Mouse (Mus musculus): Measurements from ENCODE around the gene Col18a1.

DNA sequence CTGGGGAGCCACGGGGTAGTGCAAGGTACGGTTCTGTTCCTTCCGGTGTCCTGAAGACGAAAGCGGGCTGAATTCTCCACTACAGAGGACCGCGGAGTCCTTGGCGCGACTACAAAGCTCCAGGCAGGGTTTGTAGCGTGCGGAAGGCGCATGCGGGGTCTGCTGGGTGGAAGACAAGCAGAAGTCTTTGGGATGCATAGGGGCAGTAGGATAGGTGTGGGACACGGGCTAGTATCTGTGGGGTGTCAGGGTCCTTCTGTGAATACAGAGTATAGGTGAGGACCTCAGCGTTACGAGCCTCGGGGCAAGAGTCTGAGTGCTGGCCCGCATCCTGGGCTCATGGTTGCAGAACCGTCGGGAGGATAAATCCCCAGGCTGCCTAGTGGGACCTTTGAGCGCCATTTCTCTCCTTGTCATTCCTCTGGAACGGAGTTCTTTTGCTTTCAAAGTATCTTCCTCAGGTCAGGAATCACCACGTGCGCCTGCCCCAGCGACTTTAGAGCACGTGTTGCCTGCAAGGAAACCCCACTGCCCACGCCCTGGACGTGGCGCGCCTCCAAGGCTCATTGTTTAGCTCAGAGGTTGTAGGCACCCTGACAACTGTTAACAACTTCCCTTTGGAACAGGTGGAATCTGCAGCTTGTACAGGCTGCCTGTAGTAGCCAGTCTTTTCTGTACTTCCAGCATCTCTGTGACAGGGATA lies 132.9 kb downstream of the Col18a1 start:
- TF ChIP-seq POLR2A (IDR thresholded peaks at IDR 0.05; ENCODE audit: low read depth, low read length) (no peak), CTCF (IDR thresholded peaks at IDR 0.05; ENCODE audit: borderline replicate concordance, insufficient read depth, low read length) (no peak)

Data from embryonic fibroblast, embryonic 13.5 days (primary cell).